Mouse (Mus musculus): ENCODE data around the gene Olfr971.
"Not testable (repeated sequence)": the region's sequence is repeated elsewhere in the genome, so short reads cannot be mapped to it uniquely, and the experiment has no call there.

Gene Olfr971

GRCm38 (mm10) chr9:39836576-39836975 lies at the start of gene Olfr971:
TSS of gene Olfr971 (plus strand) at chr9:39836876.
- DNase-seq (ENCODE audit: low spot score) = not testable (repeated sequence)

DNA sequence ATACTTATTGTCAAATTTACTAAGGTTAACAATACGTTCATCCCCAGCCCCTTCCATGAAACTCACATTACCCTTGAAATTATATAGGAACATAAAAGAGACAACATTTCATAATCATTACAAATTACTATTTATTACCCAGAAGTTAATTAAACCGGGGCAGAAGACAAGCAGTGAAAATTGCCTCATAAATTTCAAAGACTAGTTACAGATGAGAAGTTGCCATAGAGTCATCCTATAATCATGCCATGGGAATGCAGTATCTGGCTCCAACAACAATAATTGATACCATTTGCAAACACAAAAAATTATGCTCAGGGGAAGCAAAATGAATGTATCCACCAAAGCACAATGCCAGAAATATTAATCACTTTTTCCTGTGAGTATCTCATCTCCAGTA lies 46.1 kb upstream of the Olfr971 start, which contains the start of gene Olfr969:
TSS of gene Olfr969 (plus strand) at position 388 of the 400 bp plus-strand sequence.
- DNase-seq (ENCODE audit: low spot score) = no peak

GRCm38 (mm10) chr9:39808560-39808959 lies 28.1 kb upstream of the Olfr971 start, which contains the start of gene Olfr970:
TSS of gene Olfr970 (plus strand) at chr9:39808860.
- DNase-seq (ENCODE audit: low spot score) = no peak

- no peak for DNase-seq (ENCODE audit: low spot score)
These were observed 29.4 kb downstream of the Olfr971 start, which contains the start of gene Olfr972 for GRCm38 (mm10) chr9:39866122-39866521. TSS of gene Olfr972 (plus strand) at chr9:39866422.

- not testable (repeated sequence) for DNase-seq (ENCODE audit: low spot score)
These were observed 35.3 kb downstream of the Olfr971 start for GRCm38 (mm10) chr9:39871986-39872385.

GRCm38 (mm10) chr9:39877541-39878396 lies 41.1 kb downstream of the Olfr971 start:
- not testable (repeated sequence) for DNase-seq (ENCODE audit: low spot score)
